Mouse (Mus musculus): ENCODE data around the gene Gm3336. TPM values are rescaled to one million over a fixed set of nuclear protein-coding genes. Genes with fewer than 3 reads are reported as not detected.

Gene Gm3336
- under 1 TPM in 1 of 2 experiments, not detected in 1; 0.53 TPM for total RNA-seq (2021)
- long read RNA-seq, experiment 1, result 0 reads
- long read RNA-seq, experiment 2, result 0 reads

DNA sequence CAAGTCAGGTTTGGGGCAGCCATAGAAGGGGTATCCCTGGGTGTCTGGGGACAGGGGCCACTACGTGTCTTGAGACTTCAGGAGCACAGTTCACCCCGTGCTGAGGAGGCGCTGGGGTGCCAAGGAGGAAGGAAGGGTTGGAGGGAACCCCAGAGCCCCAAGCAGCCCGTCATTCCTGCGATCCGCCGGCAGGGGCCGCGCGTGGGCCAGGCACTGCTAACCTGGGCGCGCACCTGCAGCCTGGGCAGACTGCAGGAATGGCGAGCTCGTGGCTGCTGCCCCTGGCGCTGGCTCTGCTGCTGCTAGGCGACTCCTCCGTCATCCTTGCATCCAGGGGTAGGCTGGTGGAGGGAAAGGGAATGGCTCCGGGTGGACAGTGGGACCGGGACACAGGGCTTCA lies at the start of gene Gm3336:
Gm3336 (plus strand) TSS at position 247 of the 400 bp plus-strand sequence.
- DNase-seq (ENCODE audit: low spot score in 2 of 2), result peak; percentile 61 to 63

DNA sequence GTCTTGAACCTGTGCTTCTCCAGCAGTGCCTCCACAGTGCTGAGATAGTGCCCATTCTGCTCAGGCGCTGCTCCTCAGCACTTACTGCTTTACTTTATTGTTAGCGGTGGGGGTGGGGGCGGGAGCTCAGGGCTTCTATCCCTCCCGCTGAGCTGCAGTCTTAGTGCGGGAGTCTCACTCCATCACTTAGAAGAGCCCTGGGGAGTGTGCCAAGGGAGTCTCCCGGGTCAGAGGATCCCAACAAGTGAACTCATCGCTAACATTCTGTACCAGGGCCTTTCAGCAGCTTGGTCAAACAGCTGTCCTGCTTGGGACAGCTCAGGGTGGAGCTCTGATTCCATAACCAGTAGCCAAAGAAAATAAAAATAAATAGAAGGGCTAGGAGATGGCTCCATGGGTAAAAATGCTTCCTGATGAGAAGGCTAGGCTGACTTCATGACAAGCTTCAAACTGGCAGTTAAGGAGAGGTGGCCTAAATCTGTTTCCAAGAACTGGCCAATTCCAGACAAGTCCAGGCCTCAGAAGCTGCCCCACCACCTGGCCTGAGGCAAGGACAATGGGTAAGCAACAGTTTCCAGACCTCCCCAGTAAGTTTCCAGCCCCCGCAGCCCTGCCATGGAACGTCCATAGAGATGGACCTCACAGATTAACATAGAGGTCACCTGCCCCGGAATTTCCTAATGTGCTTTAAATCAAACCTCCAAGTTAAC lies 46.6 kb upstream of the Gm3336 start:
- DNase-seq (ENCODE audit: low spot score in 2 of 2), result no peak

- no peak for DNase-seq (ENCODE audit: low spot score in 2 of 2)
Observed at GRCm38 (mm10) chr8:70672325-70673078, 45.8 kb upstream of the Gm3336 start.

- peak; percentile 95 to 97 for DNase-seq (ENCODE audit: low spot score in 2 of 2)
Observed at GRCm38 (mm10) chr8:70673079-70673856, 45.1 kb upstream of the Gm3336 start, which contains the start of gene Lsm4. Gene Lsm4 (plus strand): TSS chr8:70673248.

GRCm38 (mm10) chr8:70674109-70674508 lies 44.2 kb upstream of the Gm3336 start:
- DNase-seq (ENCODE audit: low spot score in 2 of 2), result no peak

DNA sequence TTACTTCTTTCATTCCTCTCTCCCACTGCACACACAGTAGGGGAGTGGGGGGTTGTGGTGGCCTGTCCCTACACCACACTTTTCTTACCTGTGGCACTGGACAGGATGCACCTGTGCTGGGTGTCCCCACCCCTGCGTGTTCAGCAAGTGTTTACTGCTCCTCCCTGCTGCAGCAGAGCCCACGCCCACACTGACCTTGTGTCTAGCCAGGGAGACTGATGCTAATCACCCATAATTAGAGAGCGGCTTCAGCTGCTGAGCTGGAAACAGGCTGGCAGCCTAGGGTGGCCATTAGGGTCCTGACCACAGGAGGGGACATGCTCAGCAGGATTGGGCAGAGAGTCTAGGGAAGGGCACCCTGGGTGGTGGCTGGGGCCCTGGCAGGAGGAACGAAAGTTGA lies 43.6 kb upstream of the Gm3336 start:
- DNase-seq (ENCODE audit: low spot score in 2 of 2), result no peak

- DNase-seq (ENCODE audit: low spot score in 2 of 2), result no peak
Observed at GRCm38 (mm10) chr8:70675336-70675735, 43.0 kb upstream of the Gm3336 start.

DNA sequence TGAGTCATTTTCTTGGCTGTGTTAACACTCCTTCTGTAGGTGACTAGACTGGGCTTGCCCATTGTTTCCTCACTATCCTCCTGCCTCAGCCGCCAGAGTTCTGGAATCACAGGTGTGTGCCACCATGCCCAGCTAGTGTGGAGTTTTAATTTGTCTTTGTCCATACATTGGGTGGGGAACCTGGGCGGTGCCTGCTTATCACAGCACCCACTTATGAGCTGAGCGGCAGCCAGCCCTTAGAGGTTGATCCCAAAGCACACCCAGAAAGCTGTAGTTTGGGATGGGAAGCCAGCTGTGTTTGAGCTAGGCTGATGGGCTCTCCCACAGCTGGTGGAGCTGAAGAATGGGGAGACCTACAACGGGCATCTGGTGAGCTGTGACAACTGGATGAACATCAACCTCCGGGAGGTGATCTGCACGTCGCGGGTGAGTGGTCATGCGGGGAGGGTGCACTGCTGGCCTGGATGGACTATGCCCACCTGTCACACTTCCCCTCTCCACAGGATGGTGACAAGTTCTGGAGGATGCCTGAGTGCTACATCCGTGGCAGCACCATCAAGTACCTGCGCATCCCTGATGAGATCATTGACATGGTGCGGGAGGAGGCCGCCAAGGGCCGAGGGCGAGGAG lies 40.8 kb upstream of the Gm3336 start:
- no peak for DNase-seq (ENCODE audit: low spot score in 2 of 2)

DNA sequence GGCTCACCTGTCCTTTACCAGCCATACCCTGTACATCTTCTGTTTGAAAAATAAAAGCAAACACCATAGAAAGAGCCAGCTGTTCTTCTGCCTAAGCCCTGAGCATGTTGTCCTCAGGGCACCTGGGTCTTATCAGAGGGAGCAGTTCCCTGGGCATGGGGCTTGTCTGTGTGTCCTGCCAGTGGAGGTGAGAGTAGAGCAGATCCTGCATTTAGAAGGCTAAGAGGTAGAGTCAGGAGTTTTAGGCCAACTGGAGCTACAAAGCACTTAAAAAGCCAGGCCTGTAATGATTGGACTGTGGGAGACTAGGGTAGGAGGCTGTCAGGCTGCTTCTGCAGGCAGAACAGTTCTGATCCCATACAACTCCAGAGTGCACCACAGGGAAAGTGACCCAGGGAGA lies 39.7 kb upstream of the Gm3336 start:
- DNase-seq (ENCODE audit: low spot score in 2 of 2), result no peak

DNA sequence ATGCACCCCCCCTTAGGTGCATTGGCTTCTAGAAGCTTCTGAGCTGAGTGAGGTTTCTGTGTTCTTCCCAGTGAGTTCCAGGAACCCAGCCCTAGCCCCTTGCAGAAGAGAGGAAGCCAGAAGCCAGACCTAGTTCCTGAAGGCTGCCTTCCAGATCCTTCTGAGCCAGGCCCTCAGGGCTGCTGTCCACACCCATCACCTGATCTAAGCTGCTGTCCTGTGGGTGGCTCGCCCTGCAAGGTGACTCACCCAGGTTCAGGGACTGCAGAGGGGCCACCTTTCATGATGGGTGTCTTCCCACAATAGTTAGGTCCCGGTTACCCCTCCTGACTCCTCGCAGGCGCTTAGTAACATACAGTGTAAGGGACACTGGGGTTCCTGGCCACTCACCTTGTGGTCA lies 38.9 kb upstream of the Gm3336 start:
- DNase-seq (ENCODE audit: low spot score in 2 of 2), result no peak

GRCm38 (mm10) chr8:70680039-70680438 lies 38.3 kb upstream of the Gm3336 start:
- no peak for DNase-seq (ENCODE audit: low spot score in 2 of 2)

- no peak for DNase-seq (ENCODE audit: low spot score in 2 of 2)
Observed at GRCm38 (mm10) chr8:70681410-70681809, 36.9 kb upstream of the Gm3336 start.

DNA sequence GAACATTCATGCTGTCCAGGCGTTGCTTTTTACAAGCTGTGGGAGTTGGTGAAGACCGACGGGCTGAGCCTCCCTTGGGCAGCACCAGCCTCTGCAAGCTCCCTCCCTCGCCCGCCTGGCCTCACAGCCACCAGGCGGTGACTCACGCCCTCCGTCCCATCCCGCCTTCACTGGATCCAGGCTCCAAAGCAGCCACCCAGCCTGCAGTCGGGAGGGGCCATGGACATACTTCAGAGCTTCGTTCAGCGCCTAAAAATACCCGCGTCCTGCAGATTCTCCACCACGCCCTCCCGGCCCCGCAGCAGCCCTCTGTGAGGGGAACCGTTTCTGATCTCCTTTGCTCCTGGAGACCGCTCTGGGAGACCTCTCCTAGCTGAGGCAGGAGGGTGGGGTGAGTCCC lies 36.1 kb upstream of the Gm3336 start:
- peak; percentile 67 to 78 for DNase-seq (ENCODE audit: low spot score in 2 of 2)

DNA sequence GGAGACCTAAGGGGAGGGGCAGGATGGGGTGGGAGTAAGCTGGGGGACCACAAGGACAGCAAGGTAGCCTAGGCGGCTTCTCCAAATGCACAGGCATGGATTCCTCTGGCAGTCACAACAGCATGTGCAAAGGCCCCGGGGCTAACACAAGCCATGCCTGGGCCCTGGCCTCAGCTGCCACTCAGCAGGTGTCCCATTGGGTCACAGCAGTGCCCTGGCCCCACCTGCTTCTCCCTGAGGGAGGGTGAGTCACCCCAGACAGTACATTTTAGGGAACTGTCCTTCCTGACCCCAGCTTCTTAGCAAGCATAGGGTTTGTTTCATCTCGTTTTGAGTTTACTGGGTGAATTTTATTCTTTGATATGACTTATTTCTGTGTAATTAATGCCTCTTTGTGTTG lies 35.7 kb upstream of the Gm3336 start:
- no peak for DNase-seq (ENCODE audit: low spot score in 2 of 2)

GRCm38 (mm10) chr8:70684291-70684690 lies 34.1 kb upstream of the Gm3336 start:
- DNase-seq (ENCODE audit: low spot score in 2 of 2), result no peak

DNA sequence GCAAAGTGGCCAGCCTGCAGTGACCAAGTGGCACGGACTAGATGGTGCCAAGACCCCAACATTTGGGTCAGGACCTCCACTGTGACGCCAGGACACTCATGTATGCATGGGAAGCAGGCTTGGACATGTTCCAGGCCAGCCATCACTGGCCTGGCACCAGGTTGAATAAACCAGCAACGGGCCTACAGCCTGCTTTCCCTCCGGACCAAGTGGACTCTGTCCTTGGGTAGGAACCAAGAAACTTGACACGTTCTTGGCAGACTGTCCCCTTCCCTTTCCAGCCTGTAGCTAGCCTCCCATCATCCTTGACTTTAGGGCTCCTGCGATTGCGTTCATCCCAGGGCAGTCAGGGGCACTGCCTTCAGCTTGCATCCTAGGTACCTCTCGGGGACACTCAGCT lies 30.8 kb upstream of the Gm3336 start:
- peak in 1 of 2 experiments; percentile 50 for DNase-seq (ENCODE audit: low spot score in 2 of 2)

DNA sequence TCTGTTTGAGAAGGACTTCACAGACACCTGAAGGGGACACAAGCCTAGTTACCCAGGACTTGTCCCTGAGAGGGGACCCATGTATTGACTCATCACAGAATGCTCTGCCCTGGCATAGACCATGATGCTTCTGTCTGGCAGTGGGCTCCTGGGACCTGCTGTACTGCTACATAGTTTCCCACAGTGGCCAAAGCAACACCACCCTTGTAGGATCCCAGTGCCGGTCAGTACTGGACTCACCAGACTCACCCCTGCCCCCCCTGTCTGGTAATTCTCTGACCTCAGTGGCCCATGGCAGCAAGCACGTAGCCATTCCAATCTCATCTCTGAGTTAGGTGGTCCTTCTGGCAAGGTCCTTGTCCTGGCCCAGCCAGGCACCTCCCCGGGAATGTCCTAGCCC lies 30.2 kb upstream of the Gm3336 start:
- no peak for DNase-seq (ENCODE audit: low spot score in 2 of 2)

DNA sequence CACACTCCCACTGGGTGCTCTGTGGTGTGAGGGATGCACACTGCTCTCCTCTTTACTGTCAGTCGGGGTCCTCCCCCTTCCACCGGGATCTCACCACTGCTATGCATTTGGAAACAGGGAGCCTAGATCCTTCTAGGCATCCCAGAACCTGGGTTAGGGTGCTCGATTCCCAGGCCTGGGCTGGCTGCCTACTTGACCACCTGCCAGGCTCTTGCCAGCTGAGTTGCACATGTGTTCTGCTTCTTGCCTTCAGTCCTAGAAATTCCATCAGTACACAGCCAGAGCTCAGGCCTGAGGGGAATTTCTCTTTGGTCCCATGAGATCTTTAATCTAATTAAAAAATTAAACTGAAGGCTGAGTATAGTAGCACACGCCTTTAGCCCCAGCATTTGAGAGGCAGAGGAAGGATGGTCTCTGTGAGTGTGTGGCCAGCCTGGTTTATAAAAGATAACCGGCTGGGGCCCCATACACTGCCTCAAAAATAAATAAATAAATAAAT lies 28.4 kb upstream of the Gm3336 start:
- no peak for DNase-seq (ENCODE audit: low spot score in 2 of 2)

- DNase-seq (ENCODE audit: low spot score in 2 of 2), result no peak
Observed at GRCm38 (mm10) chr8:70691230-70691629, 27.1 kb upstream of the Gm3336 start.

GRCm38 (mm10) chr8:70691727-70692231 lies 26.6 kb upstream of the Gm3336 start:
- DNase-seq (ENCODE audit: low spot score in 2 of 2), result no peak

DNA sequence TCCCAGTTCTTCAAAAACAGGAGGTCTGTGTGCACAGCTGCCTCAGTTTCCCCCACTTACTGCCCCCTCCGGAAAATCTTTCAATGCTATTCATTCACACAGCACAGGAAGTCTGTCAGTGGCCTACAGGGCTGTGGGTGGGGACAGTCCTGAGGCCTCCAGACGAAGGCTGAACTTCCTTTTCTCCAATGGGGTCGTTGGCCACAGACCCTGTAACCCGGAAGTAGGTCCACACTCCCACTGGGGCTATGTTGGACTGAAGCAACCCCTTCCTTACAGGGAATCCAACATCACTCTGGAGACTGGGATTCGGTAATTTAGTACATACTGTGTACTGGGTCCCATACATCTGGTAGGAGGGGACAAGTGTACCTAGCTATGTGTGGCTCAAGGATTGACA lies 24.7 kb upstream of the Gm3336 start:
- DNase-seq (ENCODE audit: low spot score in 2 of 2), result no peak
